Mouse (Mus musculus) liver (tissue): Measurements from ENCODE around the gene Defa21.
"Not testable (repeated sequence)": the region's sequence is repeated elsewhere in the genome, so short reads cannot be mapped to it uniquely, and the experiment has no call there.

Experiments used
- DNase-seq: peaks from one replicate; pipeline ENCODE4 v3.0.0-alpha.2; 2020; ENCODE audit warnings: mixed read lengths

Gene Defa21

GRCm38 (mm10) chr8:21025245-21025644 is at the start of gene Defa21:
Gene Defa21 (plus strand): TSS chr8:21025545.
- not testable (repeated sequence) for DNase-seq

DNA sequence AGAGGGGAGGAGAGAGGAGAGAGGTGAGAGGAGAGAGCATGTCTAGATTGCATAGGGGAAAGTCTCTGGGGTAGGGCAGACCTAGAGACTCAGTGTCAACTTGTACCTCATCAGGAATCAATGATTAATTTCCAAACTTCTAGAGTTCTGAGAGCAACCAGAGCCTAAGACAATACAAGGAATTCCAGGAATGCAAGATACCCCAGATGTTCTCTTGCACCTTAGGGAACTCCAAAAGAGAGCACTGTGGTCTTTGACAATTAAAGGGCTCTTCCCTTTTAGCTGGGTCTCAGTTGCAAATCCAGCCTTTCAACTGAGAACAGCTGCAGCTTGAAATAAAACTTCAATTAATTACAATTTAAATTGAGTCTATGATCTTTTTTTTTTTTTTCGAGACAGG is 45.5 kb upstream of the Defa21 start:
- no peak for DNase-seq

DNA sequence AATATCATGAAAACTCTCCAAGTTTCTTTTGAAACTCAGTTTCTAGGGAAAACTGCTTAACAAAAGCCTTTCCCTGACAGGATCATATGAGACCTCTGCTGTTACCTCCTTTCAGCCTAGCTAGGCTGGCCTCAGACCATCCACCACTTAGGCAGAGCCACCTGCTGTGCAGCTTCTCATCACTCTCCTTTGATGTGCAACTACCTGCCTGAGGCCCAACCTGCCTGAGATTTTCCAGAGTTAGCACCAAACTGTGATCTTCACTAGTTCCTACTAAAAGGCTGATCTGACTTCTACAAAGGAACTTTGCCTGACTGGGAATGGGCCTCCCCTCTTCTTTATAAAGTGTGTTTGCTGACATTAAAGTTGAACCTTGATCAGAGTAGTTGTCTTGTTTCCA is 31.3 kb upstream of the Defa21 start:
- not testable (repeated sequence) for DNase-seq

DNA sequence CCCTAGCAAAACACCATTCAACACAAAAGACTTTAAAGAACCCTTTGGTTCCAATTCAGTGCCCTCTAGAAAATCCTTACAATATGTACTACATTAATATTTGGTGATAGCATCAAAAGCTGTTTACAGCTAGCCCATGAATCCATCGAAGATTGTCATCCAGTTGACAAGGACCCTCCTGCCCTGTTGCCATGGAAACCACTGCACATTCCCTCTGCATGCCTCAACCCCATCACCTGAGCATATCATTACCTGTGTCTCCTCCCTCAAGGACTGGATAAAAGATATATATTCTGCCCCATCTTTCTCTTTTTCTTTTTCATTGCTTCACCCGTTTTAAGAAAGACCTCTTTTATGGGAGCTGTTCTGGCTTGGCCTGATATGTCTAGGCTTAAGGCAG is 28.6 kb upstream of the Defa21 start:
- no peak for DNase-seq

DNA sequence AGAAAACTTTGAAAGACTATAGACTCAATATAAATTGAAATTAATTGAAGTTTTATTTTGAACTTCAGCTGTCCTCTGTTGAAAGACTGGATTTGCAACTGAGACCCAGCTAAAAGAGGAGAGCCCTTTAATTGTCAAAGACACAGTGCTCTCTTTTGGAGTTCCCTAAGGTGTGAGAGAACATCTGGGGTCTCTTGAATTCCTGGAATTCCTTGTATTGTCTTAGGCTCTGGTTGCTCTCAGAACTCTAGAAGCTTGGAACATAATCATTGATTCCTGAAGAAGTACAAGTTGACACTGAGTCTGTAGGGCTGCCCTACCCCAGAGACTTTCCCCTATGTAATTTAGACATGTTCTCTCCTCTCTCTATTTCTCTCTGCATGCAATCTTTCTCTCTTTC is 28.1 kb upstream of the Defa21 start:
- no peak for DNase-seq

DNA sequence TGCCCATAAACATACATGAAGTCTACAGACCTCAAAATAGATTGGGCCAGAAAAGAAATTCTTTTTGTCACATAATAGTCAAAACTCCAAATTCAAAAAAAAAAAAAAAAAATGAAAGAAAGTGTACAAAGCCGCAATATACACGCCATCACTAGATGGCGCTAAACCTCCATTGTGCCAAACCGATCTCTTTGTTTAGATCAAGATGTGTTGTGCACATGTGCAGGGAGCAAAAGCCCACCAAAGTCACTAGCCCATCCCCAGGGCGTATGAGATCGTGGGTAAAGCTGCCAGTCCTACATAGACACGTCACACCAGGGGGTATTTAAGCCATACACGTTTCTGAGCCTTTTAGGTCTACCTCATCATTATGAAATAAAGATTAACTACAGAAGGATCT is 24.2 kb upstream of the Defa21 start:
- DNase-seq, result peak; percentile 7

DNA sequence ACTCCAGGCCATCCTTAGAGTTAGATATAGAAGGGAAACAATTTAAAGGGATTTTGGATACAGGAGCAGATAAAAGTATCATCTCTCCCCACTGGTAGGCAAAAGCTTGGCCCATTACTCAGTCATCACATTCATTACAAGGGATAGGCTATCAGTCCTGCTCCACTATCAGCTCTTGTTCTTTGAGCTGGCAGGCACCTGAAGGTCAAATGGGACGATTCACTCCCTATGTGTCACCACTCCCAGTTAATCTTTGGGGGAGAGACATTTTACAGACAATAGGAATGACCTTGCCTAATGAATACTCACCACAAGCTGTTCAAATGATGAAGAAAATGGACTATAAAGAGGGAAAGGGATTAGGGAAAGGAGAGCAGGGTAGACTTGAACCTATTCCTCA is 18.5 kb upstream of the Defa21 start:
- DNase-seq, result no peak

GRCm38 (mm10) chr8:21008578-21008977 is 16.8 kb upstream of the Defa21 start:
- DNase-seq, result not testable (repeated sequence)

GRCm38 (mm10) chr8:21010548-21010947 is 14.8 kb upstream of the Defa21 start:
- DNase-seq, result not testable (repeated sequence)

GRCm38 (mm10) chr8:21054747-21055146 is 29.4 kb downstream of the Defa21 start, which contains the start of gene Defa23:
Gene Defa23 (plus strand): TSS chr8:21055047.
- DNase-seq, result not testable (repeated sequence)

- DNase-seq, result not testable (repeated sequence)
Observed at GRCm38 (mm10) chr8:21064738-21065137, 39.4 kb downstream of the Defa21 start, which contains the start of gene Defa35. Gene Defa35 (plus strand): TSS chr8:21065038.
